In the genomic region with DNA sequence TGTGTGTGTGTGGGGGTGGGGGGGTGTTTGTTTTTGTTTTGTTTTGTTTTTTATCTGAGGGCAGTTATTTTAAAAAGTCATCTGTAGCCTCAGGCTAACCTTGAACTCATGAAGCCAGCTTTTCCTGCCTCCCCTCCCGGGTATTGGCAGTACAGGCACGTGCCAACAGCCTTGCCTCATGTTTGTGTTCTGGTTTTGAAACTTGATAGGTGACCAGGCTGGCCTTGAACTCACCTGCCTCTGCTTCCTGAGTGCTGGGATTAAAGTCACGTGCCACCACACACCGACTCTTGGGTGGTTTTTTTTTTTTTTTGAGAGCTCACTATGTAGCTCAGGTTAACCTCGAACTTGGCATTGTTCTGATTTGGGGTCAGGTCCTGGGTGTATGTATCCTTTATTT, we compare ENCODE assay signal across 22 mouse cellular contexts. TPM values are rescaled to one million over a fixed set of nuclear protein-coding genes. Genes with fewer than 3 reads are reported as not detected.
DNase-seq lines count a peak whose midpoint lies in the region; ATAC-seq and TF ChIP-seq lines count a peak whose summit lies in the region.
"Had no signal": no experiment of that assay in that cellular context is flagged by ENCODE, and none has a peak within 500 bp of the region (broad histone marks: within the 10 kb centered on the region; RNA-seq: fewer than 3 reads in every experiment).

No protein-coding gene starts in this region.

- no peak overlapping the region for H3K4me3 ChIP-seq in kidney, adult 2 months (ENCODE audit: insufficient read depth, low read depth, low read length)
- H3K4me3 ChIP-seq in liver, postnatal 0 days (ENCODE audit: low read depth, low read length): no peak overlapping the region
- no peak overlapping the region for H3K4me3 ChIP-seq in liver, embryonic 11.5 days (ENCODE audit: low read depth, low read length)
- H3K4me3 ChIP-seq: embryonic facial prominence, embryonic 13.5 days; embryonic facial prominence, embryonic 15.5 days; erythroblast, embryonic 14.5 days; forebrain, embryonic 10.5 days; forebrain, embryonic 12.5 days had no signal

- H3K27me3 ChIP-seq in kidney, adult 2 months (replicated peaks; ENCODE audit: control insufficient read depth, insufficient read depth, low read length): no peaks in the 10 kb centered on the region
- no peaks in the 10 kb centered on the region for H3K27me3 ChIP-seq in liver, postnatal 0 days (ENCODE audit: insufficient read depth, low read length)
- no peaks in the 10 kb centered on the region for H3K27me3 ChIP-seq in liver, embryonic 11.5 days (replicated peaks; ENCODE audit: control insufficient read depth, insufficient read depth, low read length)
- H3K27me3 ChIP-seq: embryonic facial prominence, embryonic 13.5 days; embryonic facial prominence, embryonic 15.5 days; forebrain, embryonic 12.5 days had no signal

- peaks cover 16% of the 10 kb centered on the region for H3K4me1 ChIP-seq in kidney, adult 2 months (ENCODE audit: control insufficient read depth, insufficient read depth, low read length)
- H3K4me1 ChIP-seq in liver, postnatal 0 days (ENCODE audit: insufficient read depth): peaks cover 6% of the 10 kb centered on the region
- no peaks in the 10 kb centered on the region for H3K4me1 ChIP-seq in liver, embryonic 11.5 days (replicated peaks; ENCODE audit: control insufficient read depth, insufficient read depth, low read length)

- no peak for TF ChIP-seq CTCF in kidney, adult 2 months (conservative IDR thresholded peaks at IDR 0.05; ENCODE audit: insufficient read depth, insufficient read length, low read depth, low read length)
- no peak for TF ChIP-seq CTCF in liver, postnatal 0 days (IDR thresholded peaks at IDR 0.05; ENCODE audit: low read depth)

- peak overlapping the region; percentile 50; the same call in 1 of the 2 replicates for H3K27ac ChIP-seq in kidney, adult 2 months (ENCODE audit: insufficient read depth, low read depth, low read length)
- 0 out of 2 replicates have a peak overlapping the region, but pooled peaks have one; percentile 3 for H3K27ac ChIP-seq in liver, postnatal 0 days (ENCODE audit: low read depth)
- H3K27ac ChIP-seq in liver, embryonic 11.5 days (ENCODE audit: low read depth, low read length): no peak overlapping the region
- H3K27ac ChIP-seq: embryonic facial prominence, embryonic 13.5 days; embryonic facial prominence, embryonic 15.5 days; forebrain, embryonic 10.5 days; forebrain, embryonic 12.5 days had no signal

- 49% methylated on average over 5 of the region's 5 CpGs for WGBS in kidney, adult 2 months
- WGBS in liver, postnatal 0 days (ENCODE audit: insufficient replicate concordance): 60% methylated on average over 5 of the region's 5 CpGs
- WGBS in liver, embryonic 11.5 days: 74% methylated on average over 5 of the region's 5 CpGs

- H3K9ac ChIP-seq in liver, postnatal 0 days (replicated peaks): no peak overlapping the region
- no peak overlapping the region for H3K9ac ChIP-seq in liver, embryonic 11.5 days (ENCODE audit: low read depth, low read length)
- H3K9ac ChIP-seq: embryonic facial prominence, embryonic 13.5 days; embryonic facial prominence, embryonic 15.5 days; forebrain, embryonic 12.5 days had no signal

- no peaks in the 10 kb centered on the region; the same call in 1 of the 2 replicates for H3K36me3 ChIP-seq in kidney, adult 2 months (ENCODE audit: control insufficient read depth, insufficient read depth, low read length)
- no peaks in the 10 kb centered on the region for H3K36me3 ChIP-seq in liver, postnatal 0 days (replicated peaks; ENCODE audit: insufficient read depth, low read length)
- H3K36me3 ChIP-seq in liver, embryonic 11.5 days (ENCODE audit: control insufficient read depth, insufficient read depth, low read length): peaks cover 2% of the 10 kb centered on the region; the same call in 1 of the 2 replicates
- H3K36me3 ChIP-seq: embryonic facial prominence, embryonic 13.5 days; embryonic facial prominence, embryonic 15.5 days had no signal

- H3K4me2 ChIP-seq in liver, postnatal 0 days (ENCODE audit: low read depth, low read length): no peak overlapping the region
- no peak overlapping the region for H3K4me2 ChIP-seq in liver, embryonic 11.5 days
- H3K4me2 ChIP-seq: embryonic facial prominence, embryonic 13.5 days; embryonic facial prominence, embryonic 15.5 days; forebrain, embryonic 12.5 days had no signal

- no peaks in the 10 kb centered on the region for H3K9me3 ChIP-seq in liver, postnatal 0 days (ENCODE audit: low read length)
- no peaks in the 10 kb centered on the region for H3K9me3 ChIP-seq in liver, embryonic 11.5 days (ENCODE audit: control insufficient read depth, low read length)
- H3K9me3 ChIP-seq: embryonic facial prominence, embryonic 13.5 days; embryonic facial prominence, embryonic 15.5 days; forebrain, embryonic 10.5 days; forebrain, embryonic 12.5 days had no signal

- peak; percentile 42 for DNase-seq in kidney, adult 2 months
- DNase-seq in kidney, adult 8-10 months: no peak
- no peak for DNase-seq in liver, postnatal 0 days
- no peak for DNase-seq in liver, embryonic 11.5 days (ENCODE audit: low spot score)
- no peak for DNase-seq in B cell, adult 2 months
- DNase-seq: adrenal gland, adult 2 months; adrenal gland, postnatal 10 days; adrenal gland, postnatal 25 days; cerebellum, adult 11 months; cerebellum, adult 18-20 months; cerebellum, adult 8-10 months; cerebellum, adult 9-11 months; cerebellum, postnatal 14 days; cerebellum, postnatal 36 days; embryo, embryonic 11 days had no signal

- TF ChIP-seq POLR2A in kidney, adult 2 months (IDR thresholded peaks at IDR 0.05; ENCODE audit: low read depth, low read length): no peak

- TF ChIP-seq EP300 in liver, postnatal 0 days (IDR thresholded peaks at IDR 0.05; ENCODE audit: low read depth): no peak

- no peak for ATAC-seq in liver, postnatal 0 days
- no peak for ATAC-seq in liver, embryonic 11.5 days (replicated peaks; ENCODE audit: low FRiP score)
- ATAC-seq: forebrain, embryonic 14.5 days; forebrain, embryonic 16.5 days had no signal

RNA-seq across cellular contexts. Expression of a gene that starts 21.0 kb away (rescaled TPM):
- 41.0 and 44.4 TPM in 2 replicates for polyA plus RNA-seq in kidney, adult 2 months (2012; rRNA removed)
- 2.3 and 2.7 TPM in 2 replicates for polyA plus RNA-seq in liver, postnatal 0 days (2015; fragmentation: Nextera tagmentation; extraction: Ambion mirVana)
- polyA plus RNA-seq in liver, embryonic 11.5 days (2014; fragmentation: Nextera tagmentation; extraction: Ambion mirVana): 6.0 and 6.1 TPM in 2 replicates
